Mouse (Mus musculus) thymus, adult 2 months (tissue): ENCODE measurements around the gene Lrrc4c. TPM values are rescaled to one million over a fixed set of nuclear protein-coding genes. Genes with fewer than 3 reads are reported as not detected.

ENCODE experiments used
- DNase-seq: peaks from one replicate; pipeline ENCODE4 v3.0.0; 2021
- H3K27ac ChIP-seq: fragments of 200-500 bp; 2 replicates; pipeline ENCODE4 v1.5.1; 2012; ENCODE audit warnings: low read length, control low read depth; ENCODE audit not compliant: control insufficient read depth, insufficient read depth
- H3K27me3 ChIP-seq: fragments of 200-500 bp; 2 replicates; pipeline ENCODE4 v1.6.1; 2012; ENCODE audit warnings: mild to moderate bottlenecking, low read length, moderate library complexity, mixed read lengths; ENCODE audit not compliant: control insufficient read depth, insufficient read depth
- H3K36me3 ChIP-seq: fragments of 200-500 bp; 2 replicates; pipeline ENCODE4 v1.6.1; 2012; ENCODE audit warnings: mild to moderate bottlenecking, low read length, moderate library complexity; ENCODE audit not compliant: control insufficient read depth, insufficient read depth
- H3K4me1 ChIP-seq: fragments of 200-500 bp; replicated peaks from 2 replicates; pipeline ENCODE4 v1.6.1; 2012; ENCODE audit warnings: low read length; ENCODE audit not compliant: control insufficient read depth, insufficient read depth
- H3K4me3 ChIP-seq: fragments of 200-500 bp; 2 replicates; pipeline ENCODE4 v1.5.1; 2012; ENCODE audit warnings: mild to moderate bottlenecking, low read length, control low read depth, moderate library complexity; ENCODE audit not compliant: control insufficient read depth, insufficient read depth
- CTCF ChIP-seq: fragments of 200-500 bp; IDR thresholded peaks from 2 replicates; pipeline ENCODE4 v1.5.1; 2012; ENCODE audit warnings: mild to moderate bottlenecking, control low read depth, low read length, moderate library complexity, borderline replicate concordance; ENCODE audit not compliant: control insufficient read depth, poor library complexity, insufficient read depth; ENCODE audit errors: extremely low read depth
- POLR2A ChIP-seq: fragments of 200-500 bp; IDR thresholded peaks from 2 replicates; pipeline ENCODE4 v1.6.1; 2012; ENCODE audit warnings: mild to moderate bottlenecking, low read length, control low read depth, moderate library complexity; ENCODE audit not compliant: control insufficient read depth, poor library complexity, insufficient read depth; ENCODE audit errors: extremely low read depth
- WGBS: fragments of 180-500 bp; shearing (Covaris S2); methylation state at CpG from one replicate; pipeline ENCODE4 v1.1.7; 2018; 5-methylcytosine and 5-hydroxymethylcytosine counted together
- polyA plus RNA-seq: library from polyadenylated mRNA; depleted of rRNA; stranded (reverse); fragments of >200 nt; gene quantifications from 2 replicates; pipeline ENCODE4 v1.2.3, GENCODE M21; 2012

Gene Lrrc4c
- polyA plus RNA-seq, 1 experiment = 0.18 TPM

- TF ChIP-seq CTCF (no peak), POLR2A (no peak)
Observed at GRCm38 (mm10) chr2:97604688-97605215, 1286.8 kb downstream of the Lrrc4c start.

GRCm38 (mm10) chr2:97609436-97609835 lies 1291.5 kb downstream of the Lrrc4c start:
- no peaks in the 10 kb centered on the region for H3K27me3 ChIP-seq
- H3K27ac ChIP-seq = no peak overlapping the region
- no peak overlapping the region for H3K4me3 ChIP-seq
- no peaks in the 10 kb centered on the region for H3K4me1 ChIP-seq
- no peaks in the 10 kb centered on the region for H3K36me3 ChIP-seq
- no peak for DNase-seq
- no peak for TF ChIP-seq POLR2A
- no peak for TF ChIP-seq CTCF

More at GRCm38 (mm10) chr2:97604688-97605215, 1286.8 kb downstream of the Lrrc4c start:
- Histone ChIP-seq H3K4me3 (no peak overlapping the region), H3K36me3 (no peaks in the 10 kb centered on the region), H3K27me3 (no peaks in the 10 kb centered on the region), H3K27ac (no peak overlapping the region), H3K4me1 (no peaks in the 10 kb centered on the region)
- no peak for DNase-seq
- WGBS = 81% methylated on average over 3 of the region's 3 CpGs

- Histone ChIP-seq H3K27me3 (no peaks in the 10 kb centered on the region), H3K4me3 (no peak overlapping the region), H3K4me1 (no peaks in the 10 kb centered on the region), H3K36me3 (no peaks in the 10 kb centered on the region), H3K27ac (no peak overlapping the region)
- 95% methylated on average over 2 of the region's 2 CpGs for WGBS
- TF ChIP-seq CTCF = no peak
- no peak for TF ChIP-seq POLR2A
- DNase-seq = no peak
Observed at GRCm38 (mm10) chr2:97610566-97610965, 1292.6 kb downstream of the Lrrc4c start.

DNA sequence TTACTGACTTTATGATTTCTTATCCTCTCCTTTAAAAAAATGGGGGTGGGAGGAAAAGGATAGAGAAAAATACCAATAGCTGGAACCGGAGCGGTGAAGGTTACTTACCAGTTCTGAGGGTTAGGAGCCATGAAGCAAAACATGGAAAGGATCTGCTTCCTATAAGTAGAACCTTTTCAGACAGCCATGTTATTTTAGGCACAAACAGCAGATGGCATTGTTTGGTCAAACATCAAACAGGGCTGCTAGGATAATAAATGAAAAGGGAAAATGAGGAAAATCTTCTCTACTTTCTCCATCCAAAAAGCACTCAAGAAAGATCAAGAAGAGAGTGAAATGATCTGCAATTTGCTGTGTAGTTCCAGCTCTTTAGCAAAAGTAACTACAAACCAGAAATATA lies 1296.8 kb downstream of the Lrrc4c start:
- DNase-seq = no peak
- no peak for TF ChIP-seq CTCF
- TF ChIP-seq POLR2A = no peak
- Histone ChIP-seq H3K36me3 (no peaks in the 10 kb centered on the region), H3K27me3 (no peaks in the 10 kb centered on the region), H3K4me3 (no peak overlapping the region), H3K27ac (no peak overlapping the region), H3K4me1 (no peaks in the 10 kb centered on the region)
- WGBS = 83% methylated on average over 2 of the region's 2 CpGs

DNA sequence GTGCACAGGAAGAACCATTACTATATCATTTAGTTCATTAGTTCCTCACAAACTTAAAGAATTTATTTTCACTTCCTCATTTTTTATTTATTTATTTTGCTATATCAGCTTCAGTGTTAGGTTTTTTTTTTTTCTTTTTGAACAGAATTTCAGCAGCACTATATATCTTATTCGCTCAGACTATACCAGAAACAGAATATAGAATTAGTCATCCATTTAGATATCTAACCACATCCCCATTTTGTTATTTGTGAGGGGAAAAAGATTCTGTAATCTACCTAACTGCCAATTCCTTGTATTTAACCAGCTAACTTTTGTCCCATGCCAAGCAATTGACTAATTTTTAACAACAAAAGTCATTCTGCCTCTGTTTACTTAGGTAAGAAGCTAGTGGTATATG lies 1300.6 kb downstream of the Lrrc4c start:
- H3K27ac ChIP-seq = no peak overlapping the region
- H3K27me3 ChIP-seq = no peaks in the 10 kb centered on the region
- no peak overlapping the region for H3K4me3 ChIP-seq
- H3K36me3 ChIP-seq = no peaks in the 10 kb centered on the region
- WGBS = 71% methylated on average over 1 of the region's 1 CpGs
- DNase-seq = no peak
- H3K4me1 ChIP-seq = no peaks in the 10 kb centered on the region
- no peak for TF ChIP-seq CTCF

GRCm38 (mm10) chr2:97639941-97640340 lies 1322.0 kb downstream of the Lrrc4c start:
- Histone ChIP-seq H3K4me1 (no peaks in the 10 kb centered on the region), H3K4me3 (no peak overlapping the region), H3K27ac (no peak overlapping the region), H3K36me3 (no peaks in the 10 kb centered on the region), H3K27me3 (no peaks in the 10 kb centered on the region)
- WGBS = 98% methylated on average over 2 of the region's 2 CpGs
- TF ChIP-seq POLR2A = no peak
- TF ChIP-seq CTCF = no peak
- no peak for DNase-seq

DNA sequence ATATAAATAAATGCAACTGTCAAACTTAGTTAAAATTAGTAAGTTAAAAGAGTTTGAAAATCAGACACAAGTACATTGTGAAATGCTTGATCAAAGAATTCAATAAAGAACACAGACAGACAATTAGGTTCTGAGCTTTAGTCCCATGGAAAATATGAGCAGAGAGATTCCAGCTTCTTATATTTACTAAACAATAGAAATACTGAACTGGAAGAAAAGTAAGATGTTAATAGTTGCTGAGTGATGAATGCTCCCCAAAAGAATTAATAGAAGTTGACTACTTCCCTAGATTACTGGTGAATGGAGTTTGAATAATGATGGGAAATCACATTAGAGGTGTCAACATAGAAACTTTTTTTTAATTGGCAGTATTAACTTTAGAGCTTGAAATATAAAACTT lies 1323.7 kb downstream of the Lrrc4c start:
- no peak for DNase-seq
- Histone ChIP-seq H3K4me3 (no peak overlapping the region), H3K27ac (no peak overlapping the region), H3K27me3 (no peaks in the 10 kb centered on the region), H3K4me1 (no peaks in the 10 kb centered on the region), H3K36me3 (no peaks in the 10 kb centered on the region)
- no peak for TF ChIP-seq POLR2A
- TF ChIP-seq CTCF = no peak
